Mouse (Mus musculus) spleen, postnatal 14 days (tissue): ENCODE results near the gene Gm7980.
"Not testable (repeated sequence)": the region's sequence is repeated elsewhere in the genome, so short reads cannot be mapped to it uniquely, and the experiment has no call there.

ENCODE experiments used
- DNase-seq, 2 experiments: peaks; one replicate each; pipeline ENCODE4 v3.0.0; 2021 to 2022; ENCODE audit warnings: low spot score in 2 of 2

Gene Gm7980

DNA sequence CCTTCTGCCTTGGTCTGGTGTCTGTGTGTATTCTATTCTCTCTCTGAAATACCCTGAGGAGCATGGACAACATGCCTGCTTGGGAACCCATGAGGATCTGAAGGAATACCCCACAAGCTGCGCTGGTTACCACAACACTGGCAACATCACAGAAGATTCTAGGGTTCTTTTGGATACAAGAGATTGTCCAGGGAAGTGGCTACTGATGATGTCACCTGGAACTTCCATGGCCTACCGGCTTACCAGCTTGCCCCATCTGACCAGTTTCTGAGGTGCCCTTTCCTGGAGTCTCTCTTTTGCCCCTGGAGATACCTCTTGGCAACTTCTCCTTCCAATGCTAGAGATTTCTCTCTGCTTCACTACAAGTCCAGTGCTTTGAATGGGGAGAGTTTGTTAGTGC, at the start of gene Gm7980:
TSS of gene Gm7980 (minus strand) at position 101 of the 400 bp plus-strand sequence.
- DNase-seq, result not testable (repeated sequence)

DNA sequence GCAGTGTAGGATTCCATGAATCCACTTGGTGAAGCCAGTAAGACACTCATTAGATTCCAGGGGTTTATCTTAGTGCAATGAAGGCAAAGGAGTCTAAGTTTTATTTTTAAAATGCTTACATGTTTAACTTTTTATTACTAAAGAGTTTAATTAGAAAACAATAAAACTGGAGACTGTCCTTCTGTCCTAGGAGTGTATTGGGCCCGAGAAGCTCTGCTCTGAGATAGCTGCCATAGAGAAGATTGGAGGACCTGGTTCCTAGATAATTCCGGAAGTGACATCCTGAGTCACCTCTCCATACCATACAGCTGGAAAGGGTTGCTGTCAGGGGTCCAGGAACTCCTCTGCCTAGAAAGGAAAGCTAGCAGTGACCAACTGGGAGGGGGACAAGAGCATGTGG, 36.6 kb upstream of the Gm7980 start, which contains the start of gene 1700024B05Rik:
TSS of gene 1700024B05Rik (plus strand) at position 301 of the 400 bp plus-strand sequence.
- not testable (repeated sequence) for DNase-seq

DNA sequence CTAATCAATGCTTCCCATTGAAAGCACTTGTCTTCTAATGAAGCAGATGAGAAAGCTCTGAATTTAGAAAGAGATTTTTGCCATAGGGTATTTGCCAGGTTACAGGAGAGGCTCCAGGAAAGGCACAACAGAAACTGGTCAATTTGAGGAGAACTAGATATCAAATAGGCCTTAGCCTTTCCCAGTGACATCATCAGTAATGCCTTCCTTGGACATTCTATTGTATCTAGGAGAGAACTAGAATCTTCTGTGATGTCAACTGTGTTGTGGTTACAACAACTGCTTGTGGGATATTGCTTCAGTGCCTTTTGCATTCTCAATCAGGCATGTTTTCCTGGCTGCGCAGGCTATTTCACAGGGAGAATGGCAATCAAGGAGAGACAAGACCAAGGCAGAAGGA, 17.6 kb upstream of the Gm7980 start, which contains the start of gene 1700049E17Rik1:
TSS of gene 1700049E17Rik1 (plus strand) at position 301 of the 400 bp plus-strand sequence.
- not testable (repeated sequence) for DNase-seq
